Mouse (Mus musculus) erythroid progenitor cell, adult 5-6 weeks (primary cell): ENCODE results near the gene Trim30a. TPM values are rescaled to one million over a fixed set of nuclear protein-coding genes. Genes with fewer than 3 reads are reported as not detected.
"Not testable (repeated sequence)": the region's sequence is repeated elsewhere in the genome, so short reads cannot be mapped to it uniquely, and the experiment has no call there.

Experiments
- ATAC-seq: replicated peaks from 2 replicates; pipeline ENCODE4 v1.8.0; 2016; ENCODE audit warnings: moderate number of reproducible peaks, mild to moderate bottlenecking, moderate TSS enrichment, inconsistent platforms; ENCODE audit not compliant: poor library complexity, low FRiP score, severe bottlenecking
- total RNA-seq, 2 experiments: library from RNA; stranded (forward) in 1 of 2; stranded (reverse) in 1 of 2; fragments of 150-400 nt in 1 of 2; fragments of 186-747, 209-891 nt in 1 of 2; gene quantifications; 2 replicates each; pipeline versions ENCODE4 v1.2.3 to v1.2.4; 2015 to 2017; ENCODE audit warnings: low replicate concordance in 2 of 2

The Trim30a gene
- total RNA-seq (2015; ENCODE audit: low replicate concordance): 11.3 and 13.0 TPM in 2 replicates
- total RNA-seq (2017; ENCODE audit: low replicate concordance): 6.9 and 7.3 TPM in 2 replicates

GRCm38 (mm10) chr7:104465065-104465744 lies at the start of gene Trim30a:
Trim30a (minus strand) TSS chr7:104465193.
- peak; percentile 78 for ATAC-seq

- peak; percentile 68; the same call in 1 of the 2 replicates for ATAC-seq
Observed at GRCm38 (mm10) chr7:104507421-104508065, 42.5 kb upstream of the Trim30a start, which contains the start of gene Trim30d. Trim30d (minus strand) TSS chr7:104507849.

- ATAC-seq: no peak
Observed at GRCm38 (mm10) chr7:104501589-104502371, 36.8 kb upstream of the Trim30a start.

- ATAC-seq: not testable (repeated sequence)
Observed at GRCm38 (mm10) chr7:104501186-104501585, 36.2 kb upstream of the Trim30a start.

GRCm38 (mm10) chr7:104499464-104499863 lies 34.5 kb upstream of the Trim30a start:
- not testable (repeated sequence) for ATAC-seq

- ATAC-seq: peak; percentile 46; the same call in 1 of the 2 replicates
Observed at GRCm38 (mm10) chr7:104445961-104446645, 18.9 kb downstream of the Trim30a start.

GRCm38 (mm10) chr7:104404460-104404950 lies 60.5 kb downstream of the Trim30a start:
- no peak for ATAC-seq

GRCm38 (mm10) chr7:104401140-104401539 lies 63.9 kb downstream of the Trim30a start:
- no peak for ATAC-seq

- ATAC-seq: no peak
Observed at GRCm38 (mm10) chr7:104400698-104401097, 64.3 kb downstream of the Trim30a start, which contains the start of gene Trim30c. Trim30c (minus strand) TSS chr7:104400837.

- ATAC-seq: no peak
Observed at GRCm38 (mm10) chr7:104398492-104398891, 66.5 kb downstream of the Trim30a start.

GRCm38 (mm10) chr7:104369736-104370414 lies 95.1 kb downstream of the Trim30a start, which contains the start of gene Trim30b:
Trim30b (minus strand) TSS chr7:104369884.
- ATAC-seq: no peak

GRCm38 (mm10) chr7:104366339-104366738 lies 98.7 kb downstream of the Trim30a start:
- ATAC-seq: no peak

Other genes starting within 250 kb of the Trim30a start
- gene Trim6, start 246.4 kb downstream of the Trim30a start, total RNA-seq (2015; ENCODE audit: low replicate concordance): 1.7 TPM in 1 of 2 replicates, not detected in the other
- not detected in 2 replicates for gene Trim6, start 246.4 kb downstream of the Trim30a start, total RNA-seq (2017; ENCODE audit: low replicate concordance)
- gene Trim34a, start 220.7 kb downstream of the Trim30a start, total RNA-seq (2015; ENCODE audit: low replicate concordance): 9.0 and 11.7 TPM in 2 replicates
- 7.6 and 13.5 TPM in 2 replicates for gene Trim34a, start 220.7 kb downstream of the Trim30a start, total RNA-seq (2017; ENCODE audit: low replicate concordance)
- 2.5 TPM in 1 of 2 replicates, not detected in the other for gene Trim5, start 177.1 kb downstream of the Trim30a start, total RNA-seq (2015; ENCODE audit: low replicate concordance)
- gene Trim5, start 177.1 kb downstream of the Trim30a start, total RNA-seq (2017; ENCODE audit: low replicate concordance): 0.76 and 1.5 TPM in 2 replicates
- 31.0 and 59.5 TPM in 2 replicates for gene Trim12a, start 149.7 kb downstream of the Trim30a start, total RNA-seq (2015; ENCODE audit: low replicate concordance)
- gene Trim12a, start 149.7 kb downstream of the Trim30a start, total RNA-seq (2017; ENCODE audit: low replicate concordance): 19.6 and 27.3 TPM in 2 replicates
- not detected in 2 replicates for gene Trim34b, start 135.7 kb downstream of the Trim30a start, total RNA-seq (2015; ENCODE audit: low replicate concordance)
- gene Trim34b, start 135.7 kb downstream of the Trim30a start, total RNA-seq (2017; ENCODE audit: low replicate concordance): not detected in 2 replicates
- 8.3 and 15.5 TPM in 2 replicates for gene Trim12c, start 111.8 kb downstream of the Trim30a start, total RNA-seq (2015; ENCODE audit: low replicate concordance)
- gene Trim12c, start 111.8 kb downstream of the Trim30a start, total RNA-seq (2017; ENCODE audit: low replicate concordance): 11.5 and 22.8 TPM in 2 replicates
- gene Trim30b, start 95.3 kb downstream of the Trim30a start, total RNA-seq (2015; ENCODE audit: low replicate concordance): 6.5 and 8.0 TPM in 2 replicates
- gene Trim30b, start 95.3 kb downstream of the Trim30a start, total RNA-seq (2017; ENCODE audit: low replicate concordance): 1.3 and 2.7 TPM in 2 replicates
- not detected in 2 replicates for gene Trim30c, start 64.4 kb downstream of the Trim30a start, total RNA-seq (2015; ENCODE audit: low replicate concordance)
- 0.39 TPM in 1 of 2 replicates, not detected in the other for gene Trim30c, start 64.4 kb downstream of the Trim30a start, total RNA-seq (2017; ENCODE audit: low replicate concordance)
- gene Trim30d, start 42.7 kb upstream of the Trim30a start, total RNA-seq (2015; ENCODE audit: low replicate concordance): 4.0 and 6.7 TPM in 2 replicates
- gene Trim30d, start 42.7 kb upstream of the Trim30a start, total RNA-seq (2017; ENCODE audit: low replicate concordance): 1.4 and 3.0 TPM in 2 replicates
- gene Olfr651, start 84.9 kb upstream of the Trim30a start, total RNA-seq (2015; ENCODE audit: low replicate concordance): not detected in 2 replicates
- not detected in 2 replicates for gene Olfr651, start 84.9 kb upstream of the Trim30a start, total RNA-seq (2017; ENCODE audit: low replicate concordance)
- gene Olfr652, start 95.7 kb upstream of the Trim30a start, total RNA-seq (2015; ENCODE audit: low replicate concordance): not detected in 2 replicates
- gene Olfr652, start 95.7 kb upstream of the Trim30a start, total RNA-seq (2017; ENCODE audit: low replicate concordance): not detected in 2 replicates
- not detected in 2 replicates for gene Olfr653, start 112.1 kb upstream of the Trim30a start, total RNA-seq (2015; ENCODE audit: low replicate concordance)
- gene Olfr653, start 112.1 kb upstream of the Trim30a start, total RNA-seq (2017; ENCODE audit: low replicate concordance): not detected in 2 replicates
- gene Olfr654, start 121.8 kb upstream of the Trim30a start, total RNA-seq (2015; ENCODE audit: low replicate concordance): not detected in 2 replicates
- gene Olfr654, start 121.8 kb upstream of the Trim30a start, total RNA-seq (2017; ENCODE audit: low replicate concordance): not detected in 2 replicates
- gene Olfr655, start 136.6 kb upstream of the Trim30a start, total RNA-seq (2015; ENCODE audit: low replicate concordance): not detected in 2 replicates
- not detected in 2 replicates for gene Olfr655, start 136.6 kb upstream of the Trim30a start, total RNA-seq (2017; ENCODE audit: low replicate concordance)
- not detected in 2 replicates for gene Olfr656, start 148.8 kb upstream of the Trim30a start, total RNA-seq (2015; ENCODE audit: low replicate concordance)
- gene Olfr656, start 148.8 kb upstream of the Trim30a start, total RNA-seq (2017; ENCODE audit: low replicate concordance): not detected in 2 replicates
- not detected in 2 replicates for gene Olfr657, start 159.6 kb upstream of the Trim30a start, total RNA-seq (2015; ENCODE audit: low replicate concordance)
- gene Olfr657, start 159.6 kb upstream of the Trim30a start, total RNA-seq (2017; ENCODE audit: low replicate concordance): not detected in 2 replicates
- gene Olfr658, start 182.1 kb upstream of the Trim30a start, total RNA-seq (2015; ENCODE audit: low replicate concordance): not detected in 2 replicates
- not detected in 2 replicates for gene Olfr658, start 182.1 kb upstream of the Trim30a start, total RNA-seq (2017; ENCODE audit: low replicate concordance)
- gene Olfr659, start 201.6 kb upstream of the Trim30a start, total RNA-seq (2015; ENCODE audit: low replicate concordance): not detected in 2 replicates
- gene Olfr659, start 201.6 kb upstream of the Trim30a start, total RNA-seq (2017; ENCODE audit: low replicate concordance): not detected in 2 replicates
- not detected in 2 replicates for gene Olfr661, start 221.3 kb upstream of the Trim30a start, total RNA-seq (2015; ENCODE audit: low replicate concordance)
- not detected in 2 replicates for gene Olfr661, start 221.3 kb upstream of the Trim30a start, total RNA-seq (2017; ENCODE audit: low replicate concordance)